Mouse (Mus musculus) forebrain, embryonic 15.5 days (tissue): ENCODE measurements around the gene Fam89b. TPM values are rescaled to one million over a fixed set of nuclear protein-coding genes. Genes with fewer than 3 reads are reported as not detected.
"Not testable (repeated sequence)": the region's sequence is repeated elsewhere in the genome, so short reads cannot be mapped to it uniquely, and the experiment has no call there.

Experiments
- ATAC-seq: fragments of 200-750 bp; cut with Nextera tagmentation; replicated peaks from 2 replicates; pipeline ENCODE4 v1.8.0; 2017; ENCODE audit warnings: mild to moderate bottlenecking, moderate TSS enrichment, moderate library complexity
- H3K27ac ChIP-seq: fragments of 300-500 bp; sonication (generic); replicated peaks from 2 replicates; pipeline ENCODE4 v1.5.1; 2015; ENCODE audit warnings: mild to moderate bottlenecking, inconsistent platforms
- H3K27me3 ChIP-seq: fragments of 300-500 bp; sonication (generic); 2 replicates; pipeline ENCODE4 v1.6.1; 2015; ENCODE audit warnings: inconsistent platforms
- H3K36me3 ChIP-seq: fragments of 300-500 bp; sonication (generic); 2 replicates; pipeline ENCODE4 v1.6.1; 2015; ENCODE audit warnings: mild to moderate bottlenecking, inconsistent platforms
- H3K4me1 ChIP-seq: fragments of 300-500 bp; sonication (generic); 2 replicates; pipeline ENCODE4 v1.6.1; 2015; ENCODE audit warnings: inconsistent platforms
- H3K4me2 ChIP-seq: fragments of 300-500 bp; sonication (generic); replicated peaks from 2 replicates; pipeline ENCODE4 v1.6.1; 2015; ENCODE audit warnings: mild to moderate bottlenecking, inconsistent platforms
- H3K4me3 ChIP-seq: fragments of 300-500 bp; sonication (generic); 2 replicates; pipeline ENCODE4 v1.5.1; 2015; ENCODE audit warnings: mild to moderate bottlenecking, inconsistent platforms
- H3K9ac ChIP-seq: fragments of 300-500 bp; sonication (generic); replicated peaks from 2 replicates; pipeline ENCODE4 v1.6.1; 2015; ENCODE audit warnings: mild to moderate bottlenecking, inconsistent platforms
- H3K9me3 ChIP-seq: fragments of 300-500 bp; sonication (generic); 2 replicates; pipeline ENCODE4 v1.6.1; 2016; ENCODE audit warnings: inconsistent platforms
- WGBS: fragments of 180-500 bp; shearing (Covaris S2); methylation state at CpG from one replicate; pipeline ENCODE4 v1.1.7; 2015; ENCODE audit warnings: mixed read lengths; 5-methylcytosine and 5-hydroxymethylcytosine counted together
- polyA plus RNA-seq: library from polyadenylated mRNA; unstranded; fragments of >200 nt; fragmentation: Nextera tagmentation; extraction: Ambion mirVana; gene quantifications from 2 replicates; pipeline ENCODE4 v1.2.1, GENCODE M21; 2015

Fam89b gene
- polyA plus RNA-seq, 1 experiment from 2014 or later = 190 TPM

- 87% methylated on average over 6 of the region's 6 CpGs for WGBS
- Histone ChIP-seq H3K27ac (no peak overlapping the region), H3K36me3 (peaks cover 21% of the 10 kb centered on the region), H3K9ac (no peak overlapping the region), H3K4me3 (no peak overlapping the region), H3K27me3 (no peaks in the 10 kb centered on the region), H3K4me1 (peaks cover 44% of the 10 kb centered on the region), H3K9me3 (no peaks in the 10 kb centered on the region), H3K4me2 (no peak overlapping the region)
- ATAC-seq = no peak
Observed at GRCm38 (mm10) chr19:5693801-5694200, 35.7 kb downstream of the Fam89b start.

- H3K9ac ChIP-seq = no peak overlapping the region
- no peaks in the 10 kb centered on the region for H3K9me3 ChIP-seq
- H3K27me3 ChIP-seq = no peaks in the 10 kb centered on the region
- no peak for ATAC-seq
- WGBS = 84% methylated on average over 10 of the region's 10 CpGs
- H3K36me3 ChIP-seq = peaks cover 13% of the 10 kb centered on the region
- no peak overlapping the region for H3K4me2 ChIP-seq
- peaks cover 46% of the 10 kb centered on the region for H3K4me1 ChIP-seq
- peak overlapping the region; percentile 21; the same call in 1 of the 2 replicates for H3K27ac ChIP-seq
- H3K4me3 ChIP-seq = no peak overlapping the region
Observed at GRCm38 (mm10) chr19:5692913-5693396, 36.5 kb downstream of the Fam89b start.

GRCm38 (mm10) chr19:5692086-5692912 lies 37.2 kb downstream of the Fam89b start:
- 68% methylated on average over 10 of the region's 10 CpGs for WGBS
- H3K4me2 ChIP-seq = no peak overlapping the region
- no peaks in the 10 kb centered on the region for H3K9me3 ChIP-seq
- ATAC-seq = no peak
- H3K36me3 ChIP-seq = peaks cover 6% of the 10 kb centered on the region; the same call in 1 of the 2 replicates
- 0 out of 2 replicates have a peak overlapping the region, but pooled peaks have one; percentile 21 for H3K27ac ChIP-seq
- no peak overlapping the region for H3K4me3 ChIP-seq
- no peaks in the 10 kb centered on the region for H3K27me3 ChIP-seq
- peak overlapping the region; percentile 31; the same call in 1 of the 2 replicates for H3K9ac ChIP-seq
- H3K4me1 ChIP-seq = peaks cover 52% of the 10 kb centered on the region

GRCm38 (mm10) chr19:5691601-5692000 lies 37.9 kb downstream of the Fam89b start:
- Histone ChIP-seq H3K9me3 (no peaks in the 10 kb centered on the region), H3K36me3 (0 out of 2 replicates have a peak, but pooled peaks cover 3% of the 10 kb centered on the region), H3K4me2 (peak overlapping the region; percentile 100; the same call in 1 of the 2 replicates), H3K4me1 (peaks cover 55% of the 10 kb centered on the region), H3K27me3 (no peaks in the 10 kb centered on the region), H3K27ac (no peak overlapping the region), H3K9ac (peak overlapping the region; percentile 31; the same call in 1 of the 2 replicates), H3K4me3 (0 out of 2 replicates have a peak overlapping the region, but pooled peaks have one; percentile 2)
- no peak for ATAC-seq
- 87% methylated on average over 5 of the region's 5 CpGs for WGBS

- Histone ChIP-seq H3K27ac (peak overlapping the region; percentile 87; the same call in 1 of the 2 replicates), H3K36me3 (peaks cover 12% of the 10 kb centered on the region), H3K27me3 (no peaks in the 10 kb centered on the region), H3K9ac (peak overlapping the region; percentile 70), H3K4me1 (peaks cover 44% of the 10 kb centered on the region), H3K4me3 (peak overlapping the region; percentile 62), H3K4me2 (peak overlapping the region; percentile 100), H3K9me3 (no peaks in the 10 kb centered on the region)
- WGBS = 72% methylated on average over 15 of the region's 15 CpGs
- ATAC-seq = no peak
Observed at GRCm38 (mm10) chr19:5690343-5690735, 39.1 kb downstream of the Fam89b start.

- Histone ChIP-seq H3K4me2 (peak overlapping the region; percentile 100), H3K9ac (peak overlapping the region; percentile 70), H3K27ac (peak overlapping the region; percentile 87), H3K27me3 (no peaks in the 10 kb centered on the region), H3K36me3 (peaks cover 17% of the 10 kb centered on the region), H3K9me3 (no peaks in the 10 kb centered on the region), H3K4me1 (peaks cover 43% of the 10 kb centered on the region), H3K4me3 (peak overlapping the region; percentile 62)
- no peak for ATAC-seq
- 13% methylated on average over 41 of the region's 42 CpGs for WGBS
Observed at GRCm38 (mm10) chr19:5689565-5690342, 39.7 kb downstream of the Fam89b start.

GRCm38 (mm10) chr19:5689088-5689428 lies 40.4 kb downstream of the Fam89b start:
- WGBS = 1% methylated on average over 7 of the region's 7 CpGs
- H3K36me3 ChIP-seq = peaks cover 24% of the 10 kb centered on the region
- peak overlapping the region; percentile 100 for H3K4me2 ChIP-seq

DNA sequence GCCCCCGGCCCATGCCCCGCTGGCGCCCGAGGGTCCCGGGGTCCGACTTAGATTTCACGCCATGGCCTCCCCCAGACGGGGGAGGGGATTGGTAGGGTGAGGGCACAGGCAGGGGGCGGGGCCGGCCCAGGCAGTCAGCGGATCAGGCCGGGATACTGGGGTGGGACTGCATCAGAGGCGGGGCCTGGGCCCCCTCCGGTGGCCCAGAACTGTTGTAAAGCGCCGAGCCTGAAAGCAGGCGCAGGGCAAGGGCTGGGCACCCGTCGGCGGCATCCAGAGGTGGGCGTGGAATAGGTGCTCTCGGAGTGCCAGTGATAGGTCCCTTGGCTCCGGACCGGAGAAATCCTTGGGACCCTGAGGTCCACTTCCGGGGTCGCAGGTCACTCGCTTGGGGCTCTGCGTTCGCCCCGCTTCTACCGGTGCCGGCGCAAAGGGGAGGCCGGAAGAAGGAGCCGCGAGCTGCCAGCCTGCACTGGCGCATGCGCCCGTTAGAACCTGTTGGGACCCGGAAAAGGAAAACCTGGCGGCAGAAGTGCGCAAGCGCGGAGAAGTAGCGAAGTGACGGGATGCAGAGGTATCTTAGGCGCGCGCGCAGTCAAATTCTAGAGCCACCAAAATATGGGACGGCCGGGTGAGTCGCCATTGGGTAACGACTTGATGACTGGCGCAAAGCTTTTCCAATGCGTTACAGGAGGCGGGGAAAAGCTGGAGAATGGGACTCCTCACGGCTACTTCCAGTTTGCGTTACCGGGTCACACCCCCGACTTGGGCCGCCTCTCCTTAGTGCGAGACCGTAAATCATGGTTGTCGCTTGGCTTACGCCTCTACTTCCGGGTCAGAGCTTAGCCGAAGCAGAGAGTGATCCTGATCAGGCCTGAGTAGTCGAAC lies 41.0 kb downstream of the Fam89b start, which contains the start of the genes Map3k11 and Pcnx3:
Gene Map3k11 (plus strand): TSS at position 543 of the 888 bp plus-strand sequence.
Gene Pcnx3 (minus strand): TSS at position 709 of the 888 bp plus-strand sequence.
- no peaks in the 10 kb centered on the region for H3K9me3 ChIP-seq
- H3K4me1 ChIP-seq = peaks cover 43% of the 10 kb centered on the region
- no peaks in the 10 kb centered on the region for H3K27me3 ChIP-seq
- peak; percentile 97 for ATAC-seq
- peak within 1 kb of the TSS; percentile 70 for H3K9ac ChIP-seq
- peak within 1 kb of the TSS; percentile 100 for H3K4me2 ChIP-seq
- peaks cover 30% of the 10 kb centered on the region for H3K36me3 ChIP-seq
- peak within 1 kb of the TSS; percentile 62 for H3K4me3 ChIP-seq
- peak within 1 kb of the TSS; percentile 87 for H3K27ac ChIP-seq
- under 1% methylated on average over 69 of the region's 69 CpGs for whole genome bisulfite sequencing

More at GRCm38 (mm10) chr19:5689088-5689428, 40.4 kb downstream of the Fam89b start:
- H3K4me3 ChIP-seq = peak overlapping the region; percentile 62
- H3K9ac ChIP-seq = peak overlapping the region; percentile 70
- H3K4me1 ChIP-seq = peaks cover 43% of the 10 kb centered on the region
- no peaks in the 10 kb centered on the region for H3K9me3 ChIP-seq
- ATAC-seq = no peak
- H3K27ac ChIP-seq = peak overlapping the region; percentile 87
- no peaks in the 10 kb centered on the region for H3K27me3 ChIP-seq

DNA sequence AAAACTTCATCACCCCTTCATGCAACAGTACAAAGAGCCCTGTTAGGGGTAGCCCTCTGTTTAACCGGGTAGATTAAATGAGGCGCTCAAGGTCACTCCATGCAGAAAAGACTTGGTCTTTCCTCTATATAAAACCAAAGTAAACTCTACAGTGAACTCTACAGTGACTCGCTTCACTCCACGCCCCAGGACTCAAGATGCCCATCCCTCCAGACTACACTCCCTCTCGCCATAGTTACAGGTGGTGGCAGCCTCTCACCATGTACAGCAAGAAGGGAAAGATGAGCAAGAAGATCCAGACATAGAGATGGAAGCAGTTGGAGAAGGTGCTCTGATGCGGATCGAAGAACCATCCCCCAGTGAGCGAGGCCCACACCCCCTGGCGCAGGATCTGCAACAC lies 41.7 kb downstream of the Fam89b start:
- H3K4me1 ChIP-seq = peaks cover 43% of the 10 kb centered on the region
- peak overlapping the region; percentile 62 for H3K4me3 ChIP-seq
- H3K9me3 ChIP-seq = no peaks in the 10 kb centered on the region
- peak overlapping the region; percentile 62 for H3K9ac ChIP-seq
- peak overlapping the region; percentile 100 for H3K4me2 ChIP-seq
- ATAC-seq = no peak
- H3K27me3 ChIP-seq = no peaks in the 10 kb centered on the region
- peaks cover 38% of the 10 kb centered on the region for H3K36me3 ChIP-seq
- peak overlapping the region; percentile 87 for H3K27ac ChIP-seq
- 22% methylated on average over 9 of the region's 9 CpGs for WGBS

- ATAC-seq, H3K27me3 ChIP-seq, H3K9me3 ChIP-seq, H3K9ac ChIP-seq, H3K27ac ChIP-seq: not testable (repeated sequence)
- H3K4me3 ChIP-seq = peak overlapping the region; percentile 62
- WGBS = 92% methylated on average over 12 of the region's 12 CpGs
- peaks cover 44% of the 10 kb centered on the region for H3K36me3 ChIP-seq
- peaks cover 39% of the 10 kb centered on the region for H3K4me1 ChIP-seq
- H3K4me2 ChIP-seq = peak overlapping the region; percentile 100
Observed at GRCm38 (mm10) chr19:5686954-5687353, 42.5 kb downstream of the Fam89b start.

GRCm38 (mm10) chr19:5686437-5686836 lies 43.0 kb downstream of the Fam89b start:
- Histone ChIP-seq H3K4me2 (no peak overlapping the region), H3K27ac (no peak overlapping the region), H3K9ac (no peak overlapping the region), H3K36me3 (peaks cover 46% of the 10 kb centered on the region), H3K4me3 (no peak overlapping the region), H3K4me1 (peaks cover 34% of the 10 kb centered on the region), H3K27me3 (no peaks in the 10 kb centered on the region), H3K9me3 (no peaks in the 10 kb centered on the region)
- 93% methylated on average over 13 of the region's 13 CpGs for WGBS
- ATAC-seq = no peak
